Mouse (Mus musculus) bone marrow, adult 2 months (tissue): Measurements from ENCODE around the gene Cd82. TPM values are rescaled to one million over a fixed set of nuclear protein-coding genes. Genes with fewer than 3 reads are reported as not detected.

Experiments
- H3K27ac ChIP-seq: fragments of 200-500 bp; 2 replicates; pipeline ENCODE4 v1.5.1; 2012; ENCODE audit warnings: low read depth, mild to moderate bottlenecking, control low read depth, inconsistent platforms, low read length; ENCODE audit not compliant: control insufficient read depth, poor library complexity, insufficient read depth
- H3K4me1 ChIP-seq: fragments of 200-500 bp; 2 replicates; pipeline ENCODE4 v1.6.1; 2011; ENCODE audit warnings: low read length; ENCODE audit not compliant: control insufficient read depth, insufficient read depth
- H3K4me3 ChIP-seq: fragments of 200-500 bp; replicated peaks from 2 replicates; pipeline ENCODE3; 2011; ENCODE audit warnings: mild to moderate bottlenecking, low read depth, low read length, control low read depth; ENCODE audit not compliant: control insufficient read depth
- CTCF ChIP-seq: fragments of 200-500 bp; IDR thresholded peaks from 2 replicates; pipeline ENCODE4 v1.5.1; 2011; ENCODE audit warnings: low read length, control low read depth; ENCODE audit not compliant: control insufficient read depth, insufficient read depth
- POLR2A ChIP-seq: fragments of 200-500 bp; IDR thresholded peaks from 2 replicates; pipeline ENCODE4 v1.6.1; 2011; ENCODE audit warnings: low read depth, mild to moderate bottlenecking, control low read depth, low read length, borderline replicate concordance; ENCODE audit not compliant: control insufficient read depth
- WGBS: fragments of 180-500 bp; shearing (Covaris S2); methylation state at CpG from one replicate; pipeline ENCODE4 v1.1.7; 2018; 5-methylcytosine and 5-hydroxymethylcytosine counted together
- polyA plus RNA-seq: library from polyadenylated mRNA; stranded (reverse); fragments of >200 nt; gene quantifications from 2 replicates; pipeline ENCODE4 v1.2.4, GENCODE M21; 2011; ENCODE audit warnings: low replicate concordance; ENCODE audit not compliant: missing spikeins, insufficient read depth, insufficient read length

Gene Cd82
- polyA plus RNA-seq, 1 experiment: 111 TPM

DNA sequence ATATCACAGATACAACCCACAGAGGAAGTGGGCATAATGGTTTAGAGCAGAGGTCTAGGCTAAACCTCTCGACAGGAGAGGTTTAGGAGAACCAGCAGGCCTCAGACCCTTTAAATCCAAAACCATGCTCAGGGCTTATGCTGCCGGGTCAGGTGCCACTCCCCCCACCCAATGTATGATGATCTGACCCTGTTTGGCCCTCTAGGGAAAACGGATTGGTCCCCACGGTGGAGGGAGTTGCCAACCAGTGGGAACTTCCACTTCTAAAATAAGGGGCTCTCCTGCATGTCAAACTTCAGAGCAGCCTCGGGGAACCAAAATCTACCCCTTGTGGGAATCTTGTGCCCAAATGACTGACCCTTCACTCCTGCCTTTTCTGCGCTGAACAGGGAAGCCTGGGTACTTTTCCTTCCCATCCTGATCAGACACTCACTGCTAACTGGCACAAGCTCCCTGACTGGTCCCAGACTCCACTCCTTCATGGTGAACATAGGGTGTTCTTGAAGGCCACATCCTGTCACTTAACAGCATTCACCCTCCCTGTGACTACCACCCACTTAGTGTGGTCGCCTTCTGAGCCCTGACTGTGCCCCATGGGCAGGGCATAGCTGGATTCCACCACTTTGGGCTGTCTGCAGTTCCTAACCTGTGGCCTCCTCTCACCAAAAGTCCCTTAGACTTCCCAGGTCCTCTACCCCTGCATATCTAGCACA, 3.6 kb downstream of the Cd82 start:
- peaks cover 21% of the 10 kb centered on the region for H3K4me1 ChIP-seq
- peak overlapping the region; percentile 77 for H3K27ac ChIP-seq
- TF ChIP-seq POLR2A (no peak), CTCF (no peak)
- 23% methylated on average over 7 of the region's 7 CpGs for WGBS
- H3K4me3 ChIP-seq: peak overlapping the region; percentile 16

DNA sequence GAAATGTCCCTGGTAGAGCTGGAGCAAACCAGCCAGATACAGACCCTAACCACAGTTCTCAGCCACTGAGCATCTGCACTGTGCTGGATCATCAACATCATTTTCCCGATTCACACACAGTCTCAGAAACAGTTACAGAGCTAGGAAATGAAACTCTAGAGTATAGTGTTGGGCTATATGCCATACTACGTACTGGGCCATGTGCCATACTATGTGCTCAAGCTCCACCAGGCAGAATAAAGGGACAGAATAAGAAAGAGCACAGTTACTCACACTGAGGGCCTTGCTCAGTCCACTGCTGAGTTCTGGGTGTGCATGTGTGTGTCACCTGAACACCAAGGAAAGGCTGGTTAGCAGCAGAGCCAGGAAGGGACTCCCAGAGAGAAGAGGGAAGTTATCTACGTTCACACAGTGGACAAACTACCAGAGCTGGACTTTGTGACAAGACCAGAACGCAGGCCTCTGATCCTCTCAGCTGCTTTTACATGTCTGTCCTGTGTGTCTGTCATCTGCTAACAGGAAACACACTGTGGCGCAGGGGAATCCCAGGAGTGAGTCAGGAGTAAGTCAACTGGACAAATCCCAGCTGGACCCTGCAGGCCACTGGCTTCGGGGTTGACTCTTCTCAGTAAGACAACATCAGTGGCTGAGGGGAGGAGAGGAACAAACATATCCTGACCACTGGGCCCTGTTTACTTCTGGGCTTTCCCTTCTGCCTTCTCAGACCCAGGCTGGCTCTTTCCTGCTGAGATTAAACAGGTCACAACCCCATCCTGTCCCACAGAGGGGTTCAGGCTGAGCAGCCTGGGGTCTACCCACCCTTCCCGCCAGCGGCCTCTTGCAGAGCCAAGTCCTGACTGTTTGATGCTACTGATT, 4.4 kb downstream of the Cd82 start:
- WGBS: 24% methylated on average over 8 of the region's 8 CpGs

DNA sequence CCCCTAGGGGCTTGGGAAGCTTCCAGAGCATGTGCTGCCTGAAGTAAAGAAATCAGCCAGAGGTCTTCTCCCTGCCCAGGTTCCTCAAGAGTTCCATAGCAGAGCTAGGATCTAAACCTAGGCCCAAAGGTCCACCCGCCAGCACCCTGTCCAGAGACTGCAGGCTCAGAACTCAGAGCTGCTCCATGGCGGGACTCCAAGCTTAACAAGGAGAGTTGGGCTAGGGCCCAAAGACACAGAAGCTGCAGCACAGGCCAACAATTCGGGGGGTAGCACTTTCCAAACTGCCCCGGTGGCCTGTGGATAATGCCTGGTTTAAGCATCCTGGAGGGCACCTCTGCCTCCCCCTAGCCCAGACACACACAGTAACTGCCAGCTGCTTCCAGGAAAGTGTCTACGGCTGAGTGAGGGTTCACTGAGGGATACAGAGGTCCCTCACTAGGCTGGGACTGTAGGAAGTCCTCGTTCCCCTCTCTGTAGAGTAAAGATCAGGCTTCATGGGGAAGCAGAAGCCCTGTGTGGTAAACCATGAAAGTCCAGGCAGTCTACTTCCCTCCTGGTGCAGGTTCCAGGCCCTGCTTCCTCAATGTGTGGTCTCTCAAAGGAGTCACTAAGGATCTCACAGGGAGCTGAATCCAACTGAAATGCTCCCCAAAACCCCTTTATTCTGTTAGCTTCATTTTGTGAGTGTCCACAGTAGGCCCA, 5.4 kb downstream of the Cd82 start:
- 46% methylated on average over 6 of the region's 6 CpGs for WGBS
- Histone ChIP-seq H3K4me3 (no peak overlapping the region), H3K27ac (peak overlapping the region; percentile 54), H3K4me1 (peaks cover 25% of the 10 kb centered on the region)
- no peak for TF ChIP-seq POLR2A

More for the DNA sequence above, 4.4 kb downstream of the Cd82 start:
- peak overlapping the region; percentile 77 for H3K27ac ChIP-seq
- no peak for TF ChIP-seq CTCF
- no peak for TF ChIP-seq POLR2A
- H3K4me3 ChIP-seq: peak overlapping the region; percentile 6
- peaks cover 25% of the 10 kb centered on the region for H3K4me1 ChIP-seq

DNA sequence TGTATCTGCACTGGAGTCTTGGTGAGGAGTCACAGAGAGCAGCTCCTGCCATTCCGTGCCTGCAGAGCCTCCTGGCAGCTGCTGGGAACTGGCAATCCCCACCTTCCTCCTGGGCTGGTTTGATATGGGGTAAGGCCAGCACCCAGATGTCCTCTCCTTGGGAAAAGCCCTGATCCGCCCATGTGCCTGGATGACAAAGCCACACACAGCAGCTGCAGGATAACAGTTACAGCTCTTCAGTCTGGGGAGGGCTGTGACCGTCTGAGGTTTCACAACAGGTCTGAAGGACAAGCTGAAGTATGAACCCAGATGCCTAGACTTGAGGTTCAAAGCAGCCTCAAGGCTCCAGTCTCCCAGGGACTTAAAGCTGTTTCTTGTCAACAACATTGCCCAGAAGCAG, 6.8 kb downstream of the Cd82 start:
- TF ChIP-seq CTCF (no peak), POLR2A (0 out of 2 replicates have a peak, but pooled peaks have one; percentile 23)
- peaks cover 23% of the 10 kb centered on the region for H3K4me1 ChIP-seq
- H3K4me3 ChIP-seq: no peak overlapping the region
- H3K27ac ChIP-seq: peak overlapping the region; percentile 81
- 35% methylated on average over 3 of the region's 3 CpGs for WGBS

DNA sequence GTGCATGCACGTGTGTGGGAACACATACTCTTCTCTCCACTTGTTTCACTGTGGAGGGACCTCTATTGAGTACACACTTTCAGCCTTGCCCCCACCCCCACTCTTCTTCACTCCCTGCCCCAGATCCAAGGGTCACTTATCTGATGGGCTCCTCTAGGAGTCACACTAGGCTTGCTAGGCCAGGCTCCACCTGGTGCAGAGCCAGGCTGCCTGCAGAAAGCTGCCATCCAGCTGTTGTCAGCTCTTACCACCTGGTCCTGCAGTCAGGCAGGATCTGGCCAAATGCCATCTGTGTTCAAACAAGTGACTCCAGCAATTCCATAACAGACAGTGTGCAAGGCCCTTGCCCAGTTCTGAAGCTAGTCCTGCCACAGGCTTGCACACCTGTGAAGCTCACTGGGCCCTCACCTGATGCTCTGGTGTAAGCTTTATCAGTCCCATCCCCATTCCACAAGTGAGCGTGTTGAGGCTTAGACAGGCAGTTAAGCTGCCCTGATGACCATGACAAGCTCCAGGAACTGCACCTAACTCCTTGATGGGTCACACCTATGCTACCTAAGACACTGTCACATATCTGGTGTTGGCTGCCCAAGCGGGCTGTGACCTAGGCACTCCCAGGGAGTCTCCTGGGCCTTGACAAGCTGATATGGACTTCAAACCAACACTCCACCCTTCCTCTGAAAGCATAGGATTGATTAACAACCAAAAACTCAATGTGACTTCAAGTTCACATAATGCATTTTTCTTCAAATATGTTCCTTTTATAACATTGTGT, 7.9 kb downstream of the Cd82 start:
- WGBS: 69% methylated on average over 3 of the region's 3 CpGs
- Histone ChIP-seq H3K27ac (peak overlapping the region; percentile 72), H3K4me3 (no peak overlapping the region), H3K4me1 (peaks cover 24% of the 10 kb centered on the region)
- TF ChIP-seq POLR2A: no peak
- TF ChIP-seq CTCF: no peak

DNA sequence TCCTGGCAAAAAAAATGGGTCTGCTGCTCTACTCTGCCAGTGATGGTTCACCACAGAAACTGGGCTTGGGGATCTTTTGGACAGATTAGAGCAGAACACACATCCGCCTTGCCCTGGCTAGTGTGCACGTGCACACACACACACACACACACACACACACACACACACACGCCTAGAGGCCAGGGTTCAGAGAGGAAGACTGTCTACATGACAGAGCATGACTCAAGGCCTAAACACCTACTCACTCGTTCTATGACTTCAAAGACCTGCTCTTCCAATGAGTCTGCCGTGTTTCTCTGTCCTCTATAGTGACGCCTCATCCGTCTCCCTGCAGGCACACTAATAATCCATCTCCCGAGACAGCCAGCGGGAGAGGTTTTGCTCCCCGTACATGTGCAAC, 8.6 kb downstream of the Cd82 start:
- 53% methylated on average over 10 of the region's 10 CpGs for WGBS
- Histone ChIP-seq H3K27ac (peak overlapping the region; percentile 72), H3K4me1 (peaks cover 23% of the 10 kb centered on the region), H3K4me3 (no peak overlapping the region)
- no peak for TF ChIP-seq CTCF
- TF ChIP-seq POLR2A: no peak

DNA sequence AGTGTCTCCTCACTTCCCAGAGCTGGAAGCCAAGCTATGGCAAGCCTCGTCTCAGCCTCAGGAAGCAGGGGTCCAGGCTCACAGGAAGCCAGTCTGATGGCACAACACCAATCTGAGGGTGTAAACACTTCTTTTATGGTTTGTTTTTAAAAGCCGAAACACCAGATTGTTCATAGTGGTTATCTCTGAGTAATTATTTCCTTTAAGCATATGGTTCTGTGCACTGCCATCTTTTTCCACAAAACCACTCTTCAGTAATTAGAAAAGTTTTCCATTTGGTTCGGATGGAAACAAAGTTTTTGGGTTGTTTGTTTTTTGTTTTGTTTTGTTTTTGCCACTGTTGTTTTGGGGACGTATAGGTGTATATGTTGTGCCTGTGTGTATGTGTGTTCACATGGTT, 9.9 kb downstream of the Cd82 start:
- no peak for TF ChIP-seq CTCF
- TF ChIP-seq POLR2A: no peak
- Histone ChIP-seq H3K4me3 (no peak overlapping the region), H3K4me1 (peaks cover 23% of the 10 kb centered on the region), H3K27ac (no peak overlapping the region)
- 58% methylated on average over 4 of the region's 4 CpGs for WGBS
